Mouse (Mus musculus) gonadal fat pad, adult 2 months (tissue): Measurements from ENCODE around the gene Gtsf1. TPM values are rescaled to one million over a fixed set of nuclear protein-coding genes. Genes with fewer than 3 reads are reported as not detected.

ENCODE experiments used
- DNase-seq: peaks from one replicate; pipeline ENCODE4 v3.0.0-alpha.2; 2012; ENCODE audit warnings: low read depth
- polyA plus RNA-seq: library from polyadenylated mRNA; depleted of rRNA; stranded (reverse); fragments of >200 nt; gene quantifications from 2 replicates; pipeline ENCODE4 v1.2.3, GENCODE M21; 2012; rRNA removed

The Gtsf1 gene
- polyA plus RNA-seq, 1 experiment = 0.55 TPM

DNA sequence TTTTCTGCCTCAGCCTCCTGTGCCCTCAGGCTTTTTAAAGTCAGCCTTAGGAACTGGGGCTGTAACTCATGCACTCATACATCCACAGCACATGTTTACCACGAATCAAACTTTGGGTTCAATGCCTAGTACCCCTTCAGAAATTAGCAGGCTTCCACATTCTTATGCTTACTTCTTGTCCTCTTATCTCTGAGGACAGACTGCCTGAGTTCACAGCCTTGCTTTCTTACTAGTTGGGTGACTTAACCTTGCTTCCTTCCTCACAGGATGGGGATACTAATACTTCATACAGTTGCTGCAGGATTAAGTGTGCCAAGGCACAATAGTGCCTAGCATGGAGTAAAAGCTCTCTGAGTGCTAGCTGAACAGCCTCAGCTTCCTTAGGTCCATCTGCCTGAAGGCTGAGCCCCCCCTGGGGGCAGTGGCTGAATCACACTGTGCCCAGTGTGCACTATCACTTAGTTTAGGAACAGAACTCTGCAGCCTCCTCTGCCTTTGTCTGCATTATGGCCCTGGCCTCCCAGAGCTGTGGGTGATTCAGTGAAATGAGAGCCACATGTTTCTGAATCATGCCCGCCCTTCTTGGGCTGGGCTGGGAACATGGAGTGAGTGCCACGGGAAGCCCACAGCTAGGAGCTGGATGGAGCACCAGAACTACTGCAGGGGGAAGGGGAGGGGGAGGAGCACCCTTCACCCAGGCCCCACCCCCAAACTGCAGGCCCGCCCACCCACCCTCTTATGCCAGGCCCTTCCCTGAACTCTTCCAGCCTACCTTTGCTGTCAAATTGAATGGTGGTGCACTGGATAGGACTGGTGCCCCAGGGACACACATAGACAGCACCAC, 71.8 kb downstream of the Gtsf1 start:
- no peak for DNase-seq

DNA sequence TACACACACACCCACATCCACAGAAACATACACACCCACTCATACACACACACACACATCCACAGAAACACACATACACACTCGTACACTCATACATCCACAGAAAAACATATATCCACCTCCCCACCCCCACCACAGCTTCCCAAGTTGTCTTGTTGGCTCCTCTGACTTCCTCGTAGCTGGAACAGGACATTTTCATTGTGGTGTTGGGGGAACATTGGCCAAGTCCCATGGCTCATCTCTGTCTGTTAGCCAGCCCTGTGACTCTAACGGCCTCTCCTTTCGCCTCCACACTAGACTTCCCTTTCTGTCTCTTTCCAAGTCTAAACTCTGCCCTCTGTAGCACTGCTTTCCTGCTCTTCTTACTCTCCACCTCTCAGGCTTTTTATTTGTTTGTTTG, 72.5 kb downstream of the Gtsf1 start:
- no peak for DNase-seq

- DNase-seq = no peak
Measured at GRCm38 (mm10) chr15:103356130-103356529, 74.1 kb downstream of the Gtsf1 start.

DNA sequence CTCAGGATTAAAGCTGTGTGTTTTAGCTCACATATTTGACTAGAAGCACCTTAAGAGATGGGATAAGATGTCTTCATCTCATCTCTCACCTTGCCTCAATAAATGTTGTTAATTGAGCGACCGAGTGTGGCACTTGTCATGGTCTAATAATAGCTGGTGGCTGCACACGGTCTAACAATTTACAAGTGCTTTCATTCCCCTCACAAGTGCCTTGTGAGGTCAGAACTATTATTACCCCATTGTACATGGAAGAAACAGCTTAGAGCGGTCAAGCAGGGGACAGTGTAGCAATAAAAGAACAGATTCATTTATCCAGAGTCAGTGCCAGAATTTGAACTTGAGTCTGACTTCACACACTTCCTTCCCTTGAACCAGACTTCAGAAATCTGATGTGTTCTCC, 74.8 kb downstream of the Gtsf1 start:
- DNase-seq = no peak

- DNase-seq = no peak
Measured at GRCm38 (mm10) chr15:103354690-103355089, 75.6 kb downstream of the Gtsf1 start.

DNA sequence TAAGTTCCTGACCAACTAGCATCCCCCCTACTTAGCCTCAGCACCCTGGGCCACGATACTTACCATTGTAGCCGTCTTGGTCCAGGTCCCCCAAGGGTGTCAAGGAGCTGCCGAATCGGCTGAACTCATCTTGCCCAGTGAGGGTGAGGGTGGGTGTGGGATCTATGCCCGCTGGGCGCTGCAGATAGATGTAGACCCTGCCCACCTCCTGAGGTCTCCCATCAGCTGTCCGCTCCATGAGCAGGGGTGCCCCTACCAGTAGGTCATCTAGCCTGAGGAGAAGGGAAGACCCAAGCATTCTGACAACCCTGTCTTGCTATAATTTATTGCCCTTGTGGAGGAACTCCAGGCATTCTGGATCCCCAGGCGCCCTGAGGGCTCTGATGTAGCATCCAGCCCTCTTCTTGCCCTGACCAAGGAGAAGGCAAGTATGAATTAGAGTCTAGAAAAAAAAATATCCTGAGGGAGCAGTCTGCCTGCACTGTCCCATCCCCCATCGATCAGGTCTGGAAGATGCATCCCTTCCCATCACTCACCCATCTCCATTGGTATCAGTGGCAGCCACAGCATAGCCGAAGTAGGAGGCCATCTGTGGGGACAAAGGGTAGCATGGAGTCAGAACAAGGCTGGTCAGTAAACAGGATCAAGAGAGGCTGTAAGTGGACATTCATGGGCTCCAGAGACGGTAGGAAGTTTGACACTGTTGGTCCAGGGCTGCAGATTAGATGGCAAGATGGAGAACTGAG, 76.6 kb downstream of the Gtsf1 start:
- no peak for DNase-seq

DNA sequence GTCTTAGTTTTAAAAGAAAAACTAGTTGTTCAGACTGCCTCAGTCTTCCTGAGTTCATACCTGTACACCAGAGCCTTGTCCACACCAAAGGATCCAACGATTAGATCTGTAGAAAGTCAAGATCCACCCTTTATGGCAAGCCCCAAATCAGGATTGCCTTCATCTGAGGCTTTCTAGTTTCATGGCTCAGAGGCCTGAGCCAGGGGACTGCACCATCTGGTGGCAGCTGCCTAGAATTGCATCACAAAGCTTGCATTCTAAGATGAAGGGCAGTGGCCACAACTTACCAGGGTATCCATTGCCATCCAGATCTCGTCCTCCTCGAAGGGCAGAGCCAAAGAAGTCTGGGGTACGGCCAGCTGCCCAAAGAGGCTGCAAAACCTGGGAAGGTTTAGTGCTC, 77.4 kb downstream of the Gtsf1 start:
- no peak for DNase-seq

Other genes with a start within 250 kb of the Gtsf1 start
- gene Cbx5, start 190.7 kb downstream of the Gtsf1 start, polyA plus RNA-seq = 33.3 and 42.5 TPM in 2 replicates
- gene Hnrnpa1, start 190.0 kb downstream of the Gtsf1 start, polyA plus RNA-seq = 83.1 and 114 TPM in 2 replicates
- gene Nfe2, start 172.1 kb downstream of the Gtsf1 start, polyA plus RNA-seq = 0.63 and 1.8 TPM in 2 replicates
- gene Copz1, start 157.8 kb downstream of the Gtsf1 start, polyA plus RNA-seq = 134 and 161 TPM in 2 replicates
- 0.39 and 1.4 TPM in 2 replicates for gene Gpr84, start 119.9 kb downstream of the Gtsf1 start, polyA plus RNA-seq
- gene Zfp385a, start 90.4 kb downstream of the Gtsf1 start, polyA plus RNA-seq = 17.8 and 23.7 TPM in 2 replicates
- gene Itga5, start 63.7 kb downstream of the Gtsf1 start, polyA plus RNA-seq = 19.1 and 20.6 TPM in 2 replicates
- 0.41 TPM in 1 of 2 replicates, not detected in the other for gene Gtsf2, start 18.0 kb upstream of the Gtsf1 start, polyA plus RNA-seq
- 8.8 and 9.6 TPM in 2 replicates for gene Nckap1l, start 23.3 kb upstream of the Gtsf1 start, polyA plus RNA-seq
- gene Pde1b, start 72.6 kb upstream of the Gtsf1 start, polyA plus RNA-seq = 5.2 and 6.6 TPM in 2 replicates
- gene Ppp1r1a, start 107.5 kb upstream of the Gtsf1 start, polyA plus RNA-seq = 44.1 and 46.0 TPM in 2 replicates
- gene Glycam1, start 134.6 kb upstream of the Gtsf1 start, polyA plus RNA-seq = not detected in 2 replicates